In the genomic region with DNA sequence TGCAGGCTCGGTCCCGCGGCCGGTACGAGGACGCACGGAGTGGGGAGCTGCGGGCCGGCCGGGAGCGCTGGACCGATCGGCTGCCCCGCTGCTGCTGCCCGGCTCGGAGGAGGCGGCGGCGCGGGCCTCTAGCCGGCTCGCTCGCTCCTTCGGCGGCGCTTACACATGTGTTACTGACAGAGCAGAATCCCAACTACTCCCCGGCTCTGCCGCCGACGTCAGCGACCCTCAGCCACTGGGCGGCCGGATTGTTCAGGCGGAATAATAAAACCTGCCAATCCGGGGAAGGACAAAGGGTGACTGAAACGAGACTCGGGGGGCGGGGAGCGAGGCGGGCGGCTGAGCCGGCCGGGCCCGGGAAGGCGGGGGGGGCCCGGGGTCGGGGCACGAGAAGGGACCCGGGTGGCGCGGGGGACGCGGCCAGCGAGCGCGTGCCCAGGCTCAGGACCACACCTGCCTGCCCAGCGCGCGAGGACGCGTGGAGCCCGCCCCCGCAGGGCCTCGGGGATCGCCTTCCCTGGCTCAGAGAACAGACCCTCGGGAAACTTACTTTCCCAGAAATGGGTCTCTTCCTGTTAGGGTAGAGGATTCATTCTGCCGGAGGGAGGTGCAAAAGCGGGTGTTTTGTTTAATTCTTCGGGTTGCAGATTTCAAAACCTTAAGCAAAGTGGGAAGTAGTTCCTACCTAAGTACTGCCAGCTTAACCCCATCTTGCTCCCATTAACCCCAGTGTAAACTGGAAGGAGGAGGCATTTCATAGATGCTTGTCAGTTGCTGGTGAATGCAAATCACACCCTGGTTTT, we compare ENCODE assay signal across 8 mouse cellular contexts. TPM values are rescaled to one million over a fixed set of nuclear protein-coding genes. Genes with fewer than 3 reads are reported as not detected.
DNase-seq lines count a peak whose midpoint lies in the region; ATAC-seq and TF ChIP-seq lines count a peak whose summit lies in the region.

No protein-coding gene starts in this region.

- no peak for TF ChIP-seq CTCF in Patski (IDR thresholded peaks at IDR 0.05)

- in situ Hi-C loops in Patski (cut with MboI; ENCODE audit: low pct_unique_long_range_greater_than_20kb), result loop anchor here (25.0 kb wide), 3 partner anchors 182 to 1218 kb away; no protein-coding TSS in a partner anchor

- POLR2A ChIA-PET in Patski (lab: Charles Lee), result interaction anchor here (0.5 to 1.7 kb wide), 10 partner anchors 9 to 695 kb away, joined by 3 to 9 read pairs (median 3); no protein-coding TSS in a partner anchor

- peaks cover 23% of the 10 kb centered on the region for H3K4me1 ChIP-seq in hindbrain, embryonic 15.5 days (replicated peaks)

- peak overlapping the region; percentile 92 for H3K4me3 ChIP-seq in hindbrain, embryonic 15.5 days

- peak overlapping the region; percentile 92 for H3K4me2 ChIP-seq in hindbrain, embryonic 15.5 days

- peak overlapping the region; percentile 98 for H3K27ac ChIP-seq in hindbrain, embryonic 15.5 days (replicated peaks)

- under 1% methylated on average over 63 of the region's 69 CpGs for WGBS in hindbrain, embryonic 15.5 days

- H3K9me3 ChIP-seq in hindbrain, embryonic 15.5 days, result no peaks in the 10 kb centered on the region

- ATAC-seq in Patski, result peak; percentile 86
- ATAC-seq in hindbrain, embryonic 15.5 days (ENCODE audit: low FRiP score, low read depth), result peak; percentile 95

- CTCF ChIA-PET in Patski (lab: Charles Lee), result interaction anchor here (0.7 to 3.5 kb wide), 8 partner anchors 11 to 826 kb away, joined by 3 to 16 read pairs (median 6); no protein-coding TSS in a partner anchor

- no peak for DNase-seq in Patski (ENCODE audit: low read depth, low spot score)
- DNase-seq in cerebellum, postnatal 14 days, result peak; percentile 91 to 93
- peak; percentile 92 to 95 for DNase-seq in frontal cortex, postnatal 36 days (ENCODE audit: low spot score in 2 of 2)
- peak; percentile 89 to 93 for DNase-seq in left cerebral cortex, adult 18-20 months (ENCODE audit: low spot score in 2 of 2)
- peak; percentile 95 to 98 for DNase-seq in lung, postnatal 4 days
- DNase-seq in retina, postnatal 1 day, result peak; percentile 98
- peak; percentile 87 for DNase-seq in thymus, postnatal 4 days

- H3K9ac ChIP-seq in hindbrain, embryonic 15.5 days, result peak overlapping the region; percentile 96

- no peaks in the 10 kb centered on the region for H3K36me3 ChIP-seq in hindbrain, embryonic 15.5 days

- no peaks in the 10 kb centered on the region for H3K27me3 ChIP-seq in Patski
- H3K27me3 ChIP-seq in hindbrain, embryonic 15.5 days, result no peaks in the 10 kb centered on the region

RNA-seq across cellular contexts. Expression of gene Lmo4, which starts 0.5 kb away (rescaled TPM):
- polyA plus RNA-seq in Patski (2021), result 219 TPM
- polyA plus RNA-seq in hindbrain, embryonic 15.5 days (2015; fragmentation: Nextera tagmentation; extraction: Ambion mirVana), result 109 and 117 TPM in 2 replicates
- 100 to 1,000 TPM; 278 to 308 TPM for total RNA-seq in left cerebral cortex, adult 18-20 months (2021)
